Mouse (Mus musculus) midbrain, postnatal 0 days (tissue): ENCODE data around the gene Il17c. TPM values are rescaled to one million over a fixed set of nuclear protein-coding genes. Genes with fewer than 3 reads are reported as not detected.

Source experiments
- ATAC-seq: fragments of 200-750 bp; cut with Nextera tagmentation; 2 replicates; pipeline ENCODE4 v1.8.0; 2017; ENCODE audit warnings: moderate number of reproducible peaks, mild to moderate bottlenecking, moderate TSS enrichment, moderate library complexity; ENCODE audit not compliant: low FRiP score
- DNase-seq: peaks from one replicate; pipeline ENCODE4 v3.0.0-alpha.2; 2015; ENCODE audit warnings: low spot score
- H3K27ac ChIP-seq: fragments of 300-500 bp; sonication (generic); 2 replicates; pipeline ENCODE4 v1.5.1; 2014; ENCODE audit warnings: low read depth, mild to moderate bottlenecking, low read length, mixed read lengths
- H3K27me3 ChIP-seq: fragments of 300-500 bp; sonication (generic); 2 replicates; pipeline ENCODE4 v1.6.1; 2014; ENCODE audit warnings: low read length, control low read depth, mixed read lengths; ENCODE audit not compliant: insufficient read depth
- H3K36me3 ChIP-seq: fragments of 300-500 bp; sonication (generic); 2 replicates; pipeline ENCODE4 v1.6.1; 2014; ENCODE audit warnings: low read length, control low read depth, mixed read lengths; ENCODE audit not compliant: insufficient read depth
- H3K4me1 ChIP-seq: fragments of 300-500 bp; sonication (generic); 2 replicates; pipeline ENCODE4 v1.6.1; 2014; ENCODE audit warnings: mild to moderate bottlenecking, control low read depth, antibody characterized with exemption, low read length, mixed read lengths; ENCODE audit not compliant: insufficient read depth
- H3K4me2 ChIP-seq: fragments of 300-500 bp; sonication (generic); 2 replicates; pipeline ENCODE4 v1.6.1; 2014; ENCODE audit warnings: low read depth, mild to moderate bottlenecking, low read length, mixed read lengths; ENCODE audit not compliant: poor library complexity, severe bottlenecking
- H3K4me3 ChIP-seq: fragments of 300-500 bp; sonication (generic); 2 replicates; pipeline ENCODE4 v1.5.1; 2014; ENCODE audit warnings: low read depth, mild to moderate bottlenecking, low read length, moderate library complexity
- H3K9ac ChIP-seq: fragments of 300-500 bp; sonication (generic); replicated peaks from 2 replicates; pipeline ENCODE4 v1.6.1; 2014; ENCODE audit warnings: mild to moderate bottlenecking, low read length, moderate library complexity, mixed read lengths; ENCODE audit not compliant: poor library complexity, severe bottlenecking
- H3K9me3 ChIP-seq: fragments of 300-500 bp; sonication (generic); 2 replicates; pipeline ENCODE4 v1.6.1; 2016; ENCODE audit warnings: low read length, control low read depth
- CTCF ChIP-seq: IDR thresholded peaks from 2 replicates; pipeline ENCODE4 v1.5.1; 2016; ENCODE audit warnings: antibody characterized with exemption, mild to moderate bottlenecking
- WGBS: fragments of 180-500 bp; shearing (Covaris S2); extraction: QIAGEN DNeasy Blood & Tissue Kit; methylation state at CpG from one replicate; pipeline ENCODE4 v1.1.7; 2014; 5-methylcytosine and 5-hydroxymethylcytosine counted together
- polyA plus RNA-seq: library from polyadenylated mRNA; unstranded; fragments of >200 nt; fragmentation: Nextera tagmentation; extraction: Ambion mirVana; gene quantifications from 2 replicates; pipeline ENCODE4 v1.2.1, GENCODE M21; 2015
- total RNA-seq: library from RNA; depleted of rRNA; stranded (reverse); fragments of >200 nt; gene quantifications from 2 replicates; pipeline ENCODE4 v1.2.3, GENCODE M21; 2014

Gene Il17c
- total and polyA plus RNA-seq, 2 experiments from 2014 or later: 0.37 TPM; not detected in 1

- Histone ChIP-seq H3K4me3 (no peak overlapping the region), H3K9ac (no peak overlapping the region), H3K4me1 (no peaks in the 10 kb centered on the region), H3K36me3 (no peaks in the 10 kb centered on the region), H3K4me2 (no peak overlapping the region), H3K27me3 (no peaks in the 10 kb centered on the region), H3K27ac (no peak overlapping the region), H3K9me3 (no peaks in the 10 kb centered on the region)
- ATAC-seq: no peak
- TF ChIP-seq CTCF: no peak
- WGBS: 78% methylated on average over 9 of the region's 9 CpGs
- no peak for DNase-seq
Observed at GRCm38 (mm10) chr8:122426145-122426544, 4.3 kb downstream of the Il17c start.

- ATAC-seq (no peak), DNase-seq (no peak)
- no peak for TF ChIP-seq CTCF
- Histone ChIP-seq H3K9me3 (no peaks in the 10 kb centered on the region), H3K27me3 (no peaks in the 10 kb centered on the region), H3K4me2 (no peak overlapping the region), H3K4me3 (no peak overlapping the region), H3K9ac (no peak overlapping the region), H3K36me3 (no peaks in the 10 kb centered on the region), H3K4me1 (no peaks in the 10 kb centered on the region), H3K27ac (no peak overlapping the region)
- WGBS: 91% methylated on average over 7 of the region's 7 CpGs
Observed at GRCm38 (mm10) chr8:122427607-122428006, 5.8 kb downstream of the Il17c start.

GRCm38 (mm10) chr8:122428163-122428562 is 6.3 kb downstream of the Il17c start:
- Histone ChIP-seq H3K4me3 (no peak overlapping the region), H3K27ac (no peak overlapping the region), H3K27me3 (no peaks in the 10 kb centered on the region), H3K9ac (no peak overlapping the region), H3K36me3 (no peaks in the 10 kb centered on the region), H3K4me2 (no peak overlapping the region), H3K4me1 (no peaks in the 10 kb centered on the region), H3K9me3 (no peaks in the 10 kb centered on the region)
- DNase-seq (no peak), ATAC-seq (no peak)
- TF ChIP-seq CTCF: no peak
- 92% methylated on average over 9 of the region's 9 CpGs for WGBS

- H3K27ac ChIP-seq: no peak overlapping the region
- H3K9ac ChIP-seq: no peak overlapping the region
- H3K36me3 ChIP-seq: peaks cover 17% of the 10 kb centered on the region; the same call in 1 of the 2 replicates
- no peak overlapping the region for H3K4me2 ChIP-seq
- 80% methylated on average over 10 of the region's 10 CpGs for WGBS
- H3K27me3 ChIP-seq: no peaks in the 10 kb centered on the region
- DNase-seq (no peak), ATAC-seq (no peak)
- no peak for TF ChIP-seq CTCF
- H3K4me3 ChIP-seq: no peak overlapping the region
- no peaks in the 10 kb centered on the region for H3K9me3 ChIP-seq
- no peaks in the 10 kb centered on the region for H3K4me1 ChIP-seq
Observed at GRCm38 (mm10) chr8:122430058-122430636, 8.3 kb downstream of the Il17c start.

DNA sequence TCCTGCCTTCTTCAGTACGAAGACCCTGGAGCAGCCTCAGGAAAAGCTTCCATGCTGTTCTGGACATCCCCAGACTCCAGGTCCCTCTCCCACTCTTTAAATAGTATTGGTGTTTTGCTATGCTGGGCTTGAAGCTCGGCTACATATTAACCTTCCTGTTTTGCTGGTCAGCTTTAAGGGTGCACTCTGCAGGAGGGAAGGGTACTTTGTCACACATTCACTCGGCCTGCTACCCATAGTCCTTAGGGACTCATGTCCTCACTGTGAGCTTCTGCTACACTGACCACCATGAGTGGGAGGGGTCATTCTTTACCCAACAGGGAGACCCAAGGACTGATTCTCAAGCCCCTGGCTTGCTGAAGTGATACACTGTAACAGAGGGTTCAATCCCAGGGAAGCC is 8.8 kb downstream of the Il17c start:
- H3K36me3 ChIP-seq: peaks cover 17% of the 10 kb centered on the region; the same call in 1 of the 2 replicates
- 85% methylated on average over 3 of the region's 3 CpGs for WGBS
- H3K4me3 ChIP-seq: no peak overlapping the region
- no peak overlapping the region for H3K27ac ChIP-seq
- no peak for TF ChIP-seq CTCF
- DNase-seq (no peak), ATAC-seq (no peak)
- H3K4me2 ChIP-seq: no peak overlapping the region
- no peaks in the 10 kb centered on the region for H3K9me3 ChIP-seq
- no peaks in the 10 kb centered on the region for H3K4me1 ChIP-seq
- H3K27me3 ChIP-seq: no peaks in the 10 kb centered on the region
- H3K9ac ChIP-seq: no peak overlapping the region

DNA sequence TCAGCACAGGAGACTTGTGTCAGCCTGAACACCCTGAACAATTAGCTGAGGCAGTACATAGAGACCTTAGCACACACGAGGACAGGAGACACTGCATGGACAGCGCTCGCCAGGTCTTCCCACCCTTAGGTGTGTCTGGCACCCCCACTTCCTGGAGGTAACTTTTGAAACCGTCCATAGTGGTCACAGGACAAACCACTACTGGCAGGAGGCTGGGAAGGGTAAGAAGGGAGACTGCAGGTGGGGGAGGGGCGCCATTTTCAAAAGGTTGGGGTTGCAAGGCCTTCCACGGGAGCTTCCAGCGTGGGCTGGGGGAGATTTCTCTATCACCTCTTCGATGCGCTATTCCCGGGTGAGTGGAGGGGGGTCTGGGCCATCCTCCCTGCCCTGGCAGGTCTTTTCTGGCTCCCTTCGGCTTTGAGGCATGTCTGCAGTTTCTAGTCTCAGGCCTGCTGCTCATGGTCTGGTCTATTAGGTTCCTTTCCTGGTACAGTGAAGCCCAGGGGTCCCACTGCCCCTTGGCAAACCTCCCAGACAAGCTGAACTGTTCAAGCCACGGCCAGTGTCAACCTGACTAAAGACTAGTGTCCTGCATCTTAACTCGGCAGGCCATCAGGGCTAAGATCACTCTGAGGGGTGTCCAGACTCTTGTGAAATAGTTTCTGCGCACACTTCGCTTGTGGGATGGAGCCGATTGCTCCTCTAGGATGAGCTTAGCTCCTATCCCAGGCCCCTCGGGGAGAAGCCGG is 10.0 kb downstream of the Il17c start:
- Histone ChIP-seq H3K4me2 (peak overlapping the region; percentile 40), H3K27me3 (no peaks in the 10 kb centered on the region), H3K9ac (0 out of 2 replicates have a peak overlapping the region, but pooled peaks have one; percentile 24), H3K4me1 (no peaks in the 10 kb centered on the region), H3K27ac (no peak overlapping the region), H3K36me3 (peaks cover 26% of the 10 kb centered on the region), H3K9me3 (no peaks in the 10 kb centered on the region), H3K4me3 (peak overlapping the region; percentile 17; the same call in 1 of the 2 replicates)
- TF ChIP-seq CTCF: no peak
- DNase-seq: no peak
- 45% methylated on average over 18 of the region's 18 CpGs for WGBS
- no peak for ATAC-seq
